Mouse (Mus musculus): ENCODE data around the gene Scarb2. TPM values are rescaled to one million over a fixed set of nuclear protein-coding genes. Genes with fewer than 3 reads are reported as not detected.

Scarb2 gene
- total RNA-seq, 2 experiments from 2014 or later, result 52.0 to 82.0 TPM

- no peak for ATAC-seq (ENCODE audit: poor library complexity, severe bottlenecking)
These were observed 63.7 kb downstream of the Scarb2 start for GRCm38 (mm10) chr5:92442914-92443313.

GRCm38 (mm10) chr5:92441494-92441893, 65.1 kb downstream of the Scarb2 start:
- ATAC-seq (ENCODE audit: poor library complexity, severe bottlenecking), result peak; percentile 97

- no peak for ATAC-seq (ENCODE audit: poor library complexity, severe bottlenecking)
These were observed 68.1 kb downstream of the Scarb2 start for GRCm38 (mm10) chr5:92438540-92438939.

GRCm38 (mm10) chr5:92435025-92435584, 71.5 kb downstream of the Scarb2 start, which contains the start of gene Nup54:
Nup54 (minus strand) TSS chr5:92435219.
- peak; percentile 97 for ATAC-seq (ENCODE audit: poor library complexity, severe bottlenecking)

GRCm38 (mm10) chr5:92434571-92434985, 72.1 kb downstream of the Scarb2 start:
- peak; percentile 33 for ATAC-seq (ENCODE audit: poor library complexity, severe bottlenecking)

- ATAC-seq (ENCODE audit: poor library complexity, severe bottlenecking), result no peak
These were observed 72.6 kb downstream of the Scarb2 start for GRCm38 (mm10) chr5:92434070-92434469.

- no peak for ATAC-seq (ENCODE audit: poor library complexity, severe bottlenecking)
These were observed 75.0 kb downstream of the Scarb2 start for GRCm38 (mm10) chr5:92431611-92432010.

- ATAC-seq (ENCODE audit: poor library complexity, severe bottlenecking), result no peak
These were observed 75.9 kb downstream of the Scarb2 start for GRCm38 (mm10) chr5:92430723-92431122.

- no peak for ATAC-seq (ENCODE audit: poor library complexity, severe bottlenecking)
These were observed 82.5 kb downstream of the Scarb2 start for GRCm38 (mm10) chr5:92424126-92424525.

GRCm38 (mm10) chr5:92413982-92414375, 92.7 kb downstream of the Scarb2 start:
- no peak for ATAC-seq (ENCODE audit: poor library complexity, severe bottlenecking)

- no peak for ATAC-seq (ENCODE audit: poor library complexity, severe bottlenecking)
These were observed 93.2 kb downstream of the Scarb2 start for GRCm38 (mm10) chr5:92413271-92413981.

GRCm38 (mm10) chr5:92411461-92412140, 95.0 kb downstream of the Scarb2 start:
- ATAC-seq (ENCODE audit: poor library complexity, severe bottlenecking), result no peak

- ATAC-seq (ENCODE audit: poor library complexity, severe bottlenecking), result no peak
These were observed 96.1 kb downstream of the Scarb2 start for GRCm38 (mm10) chr5:92410486-92410885.

GRCm38 (mm10) chr5:92409361-92410155, 97.1 kb downstream of the Scarb2 start:
- ATAC-seq (ENCODE audit: poor library complexity, severe bottlenecking), result no peak

- no peak for ATAC-seq (ENCODE audit: poor library complexity, severe bottlenecking)
These were observed 102.3 kb downstream of the Scarb2 start for GRCm38 (mm10) chr5:92404400-92404678.

GRCm38 (mm10) chr5:92403562-92404399, 102.9 kb downstream of the Scarb2 start:
- ATAC-seq (ENCODE audit: poor library complexity, severe bottlenecking), result no peak

GRCm38 (mm10) chr5:92402816-92403215, 103.8 kb downstream of the Scarb2 start:
- ATAC-seq (ENCODE audit: poor library complexity, severe bottlenecking), result no peak

GRCm38 (mm10) chr5:92398153-92398552, 108.5 kb downstream of the Scarb2 start:
- ATAC-seq (ENCODE audit: poor library complexity, severe bottlenecking), result peak; percentile 96

GRCm38 (mm10) chr5:92396476-92396875, 110.2 kb downstream of the Scarb2 start:
- ATAC-seq (ENCODE audit: poor library complexity, severe bottlenecking), result no peak

GRCm38 (mm10) chr5:92395764-92396163, 110.9 kb downstream of the Scarb2 start:
- ATAC-seq (ENCODE audit: poor library complexity, severe bottlenecking), result no peak

Data from megakaryocyte, adult 5-6 weeks (primary cell).